ENCODE assay signal across 8 mouse cellular contexts in genomic region chr16:32858771-32859636, GRCm38 (mm10). TPM values are rescaled to one million over a fixed set of nuclear protein-coding genes. Genes with fewer than 3 reads are reported as not detected.
A peak's percentile ranks its signal among the peaks of the same experiment; 100 is the strongest.
DNase-seq lines count a peak whose midpoint lies in the region; ATAC-seq and TF ChIP-seq lines count a peak whose summit lies in the region.

No protein-coding gene starts in this region.

- TF ChIP-seq POLR2A in small intestine, adult 2 months (IDR thresholded peaks at IDR 0.05; ENCODE audit: low read depth, low read length), result no peak

- H3K4me3 ChIP-seq in layer of hippocampus, adult 2 months, result no peak overlapping the region
- no peak overlapping the region for H3K4me3 ChIP-seq in embryonic facial prominence, embryonic 13.5 days
- H3K4me3 ChIP-seq in small intestine, adult 2 months (ENCODE audit: low read depth, low read length), result no peak overlapping the region

- peaks cover 5% of the 10 kb centered on the region; the same call in 1 of the 2 replicates for H3K4me1 ChIP-seq in embryonic facial prominence, embryonic 13.5 days
- no peaks in the 10 kb centered on the region; the same call in 1 of the 2 replicates for H3K4me1 ChIP-seq in small intestine, adult 2 months (ENCODE audit: control insufficient read depth, insufficient read depth, insufficient read length, low read length)

- 68% methylated on average over 12 of the region's 12 CpGs for WGBS in embryonic facial prominence, embryonic 13.5 days
- WGBS in small intestine, adult 2 months, result 33% methylated on average over 12 of the region's 12 CpGs

- H3K4me2 ChIP-seq in embryonic facial prominence, embryonic 13.5 days, result no peak overlapping the region

- ATAC-seq in embryonic facial prominence, embryonic 13.5 days (ENCODE audit: insufficient number of reproducible peaks, insufficient read depth, low FRiP score, low TSS enrichment, low read depth), result no peak
- ATAC-seq in erythroblast, adult 5-6 weeks (replicated peaks; ENCODE audit: low FRiP score, poor library complexity, severe bottlenecking), result no peak

- H3K27ac ChIP-seq in layer of hippocampus, adult 2 months, result peak overlapping the region; percentile 16
- peak overlapping the region; percentile 28 for H3K27ac ChIP-seq in embryonic facial prominence, embryonic 13.5 days
- H3K27ac ChIP-seq in small intestine, adult 2 months (ENCODE audit: insufficient read depth, low read depth, low read length), result peak overlapping the region; percentile 70

- no peak for TF ChIP-seq CTCF in layer of hippocampus, adult 2 months (conservative IDR thresholded peaks at IDR 0.05)
- no peak for TF ChIP-seq CTCF in small intestine, adult 2 months (IDR thresholded peaks at IDR 0.05; ENCODE audit: extremely low read depth, insufficient read length, insufficient replicate concordance, low read depth, low read length)

- H3K27me3 ChIP-seq in embryonic facial prominence, embryonic 13.5 days, result no peaks in the 10 kb centered on the region
- no peaks in the 10 kb centered on the region for H3K27me3 ChIP-seq in small intestine, adult 2 months (ENCODE audit: control insufficient read depth, insufficient read depth, low read length)

- peaks cover 20% of the 10 kb centered on the region; the same call in 1 of the 2 replicates for H3K36me3 ChIP-seq in embryonic facial prominence, embryonic 13.5 days
- peaks cover 22% of the 10 kb centered on the region for H3K36me3 ChIP-seq in small intestine, adult 2 months (ENCODE audit: control insufficient read depth, insufficient read depth, low read length)

- peak; percentile 20 to 41 for DNase-seq in layer of hippocampus, adult 2 months (ENCODE audit: low spot score in 2 of 2)
- DNase-seq in layer of hippocampus, postnatal 10 days (ENCODE audit: low spot score in 2 of 2), result no peak
- DNase-seq in heart, postnatal 25 days (ENCODE audit: low spot score), result peak; percentile 40
- DNase-seq in cerebellum, postnatal 14 days, result no peak
- no peak for DNase-seq in cerebellum, postnatal 4 days (ENCODE audit: low spot score in 2 of 2)

- H3K9me3 ChIP-seq in embryonic facial prominence, embryonic 13.5 days, result no peaks in the 10 kb centered on the region

- intact Hi-C loops in heart, postnatal 25 days (cut with DNase I), result no loop called here

- no peak overlapping the region for H3K9ac ChIP-seq in embryonic facial prominence, embryonic 13.5 days

RNA-seq across cellular contexts. Expression of gene Fyttd1, which starts 18.3 kb away (rescaled TPM):
- 100 to 1,000 TPM; 110 TPM for total RNA-seq in layer of hippocampus, adult 2 months (2021)
- 100 to 1,000 TPM; 134 to 147 TPM for total RNA-seq in layer of hippocampus, postnatal 10 days (2021)
- polyA plus RNA-seq in embryonic facial prominence, embryonic 13.5 days (2015; fragmentation: Nextera tagmentation; extraction: Ambion mirVana), result 108 and 114 TPM in 2 replicates
- 100 to 1,000 TPM; 106 to 109 TPM for total RNA-seq in heart, postnatal 25 days (2021)
- polyA plus RNA-seq in small intestine, adult 2 months (2012; rRNA removed), result 0.66 and 0.93 TPM in 2 replicates
- 5.6 and 6.0 TPM in 2 replicates for total RNA-seq in erythroblast, adult 5-6 weeks (2015; ENCODE audit: low replicate concordance)
- total RNA-seq in erythroblast, adult 5-6 weeks (2017; ENCODE audit: low replicate concordance), result 9.5 and 11.8 TPM in 2 replicates

RNA-seq across cellular contexts. Expression of gene Rubcn, which starts 18.6 kb away (rescaled TPM):
- 10 to 100 TPM; 59.2 to 59.3 TPM for total RNA-seq in layer of hippocampus, adult 2 months (2021)
- 10 to 100 TPM; 55.0 to 61.3 TPM for total RNA-seq in layer of hippocampus, postnatal 10 days (2021)
- polyA plus RNA-seq in embryonic facial prominence, embryonic 13.5 days (2015; fragmentation: Nextera tagmentation; extraction: Ambion mirVana), result 16.0 and 20.3 TPM in 2 replicates
- total RNA-seq in heart, postnatal 25 days (2021), result 10 to 100 TPM; 27.8 to 32.4 TPM
- 15.1 and 28.5 TPM in 2 replicates for polyA plus RNA-seq in small intestine, adult 2 months (2012; rRNA removed)
- total RNA-seq in erythroblast, adult 5-6 weeks (2015; ENCODE audit: low replicate concordance), result 2.9 and 7.7 TPM in 2 replicates
- total RNA-seq in erythroblast, adult 5-6 weeks (2017; ENCODE audit: low replicate concordance), result 2.5 and 5.3 TPM in 2 replicates

RNA-seq across cellular contexts. Expression of gene Smbd1, which starts 48.7 kb away (rescaled TPM):
- not detected for total RNA-seq in layer of hippocampus, adult 2 months (2021)
- not detected for total RNA-seq in layer of hippocampus, postnatal 10 days (2021)
- not detected in 2 replicates for polyA plus RNA-seq in embryonic facial prominence, embryonic 13.5 days (2015; fragmentation: Nextera tagmentation; extraction: Ambion mirVana)
- not detected for total RNA-seq in heart, postnatal 25 days (2021)
- polyA plus RNA-seq in small intestine, adult 2 months (2012; rRNA removed), result 1.5 and 2.1 TPM in 2 replicates
- not detected in 2 replicates for total RNA-seq in erythroblast, adult 5-6 weeks (2015; ENCODE audit: low replicate concordance)
- not detected in 2 replicates for total RNA-seq in erythroblast, adult 5-6 weeks (2017; ENCODE audit: low replicate concordance)

RNA-seq across cellular contexts. Expression of gene Lrch3, which starts 54.9 kb away (rescaled TPM):
- total RNA-seq in layer of hippocampus, adult 2 months (2021), result 10 to 100 TPM; 41.0 to 48.2 TPM
- 10 to 100 TPM; 34.3 to 37.1 TPM for total RNA-seq in layer of hippocampus, postnatal 10 days (2021)
- 32.7 and 34.1 TPM in 2 replicates for polyA plus RNA-seq in embryonic facial prominence, embryonic 13.5 days (2015; fragmentation: Nextera tagmentation; extraction: Ambion mirVana)
- total RNA-seq in heart, postnatal 25 days (2021), result 10 to 100 TPM; 25.9 to 27.2 TPM
- polyA plus RNA-seq in small intestine, adult 2 months (2012; rRNA removed), result 5.9 and 12.7 TPM in 2 replicates
- total RNA-seq in erythroblast, adult 5-6 weeks (2015; ENCODE audit: low replicate concordance), result 9.8 and 10.2 TPM in 2 replicates
- 7.4 and 18.0 TPM in 2 replicates for total RNA-seq in erythroblast, adult 5-6 weeks (2017; ENCODE audit: low replicate concordance)

Comparison
In these comparisons a context has a peak if more than half of its experiments do, and no peak if none do; other contexts are left out.
1. DNase-seq: peak in layer of hippocampus, adult 2 months (2 of 2) and heart, postnatal 25 days (single experiment); none in layer of hippocampus, postnatal 10 days (0 of 2), cerebellum, postnatal 14 days (0 of 2) and cerebellum, postnatal 4 days (0 of 2).
2. H3K27ac ChIP-seq: peak in every context shown above with its lines; median percentile 70 in small intestine, adult 2 months; 28 in embryonic facial prominence, embryonic 13.5 days; 16 in layer of hippocampus, adult 2 months.
3. RNA of gene Fyttd1, which starts 18.3 kb away (total RNA-seq): 134 to 147 TPM in layer of hippocampus, postnatal 10 days, 110 TPM in layer of hippocampus, adult 2 months and 106 to 109 TPM in heart, postnatal 25 days; 5.6 to 11.8 TPM in erythroblast, adult 5-6 weeks; every median in the first group is over 4 times any median in the second.